Mouse (Mus musculus): Measurements from ENCODE around the gene Ces1f. TPM values are rescaled to one million over a fixed set of nuclear protein-coding genes. Genes with fewer than 3 reads are reported as not detected.

Gene Ces1f
- polyA plus RNA-seq, 1 experiment = not detected

DNA sequence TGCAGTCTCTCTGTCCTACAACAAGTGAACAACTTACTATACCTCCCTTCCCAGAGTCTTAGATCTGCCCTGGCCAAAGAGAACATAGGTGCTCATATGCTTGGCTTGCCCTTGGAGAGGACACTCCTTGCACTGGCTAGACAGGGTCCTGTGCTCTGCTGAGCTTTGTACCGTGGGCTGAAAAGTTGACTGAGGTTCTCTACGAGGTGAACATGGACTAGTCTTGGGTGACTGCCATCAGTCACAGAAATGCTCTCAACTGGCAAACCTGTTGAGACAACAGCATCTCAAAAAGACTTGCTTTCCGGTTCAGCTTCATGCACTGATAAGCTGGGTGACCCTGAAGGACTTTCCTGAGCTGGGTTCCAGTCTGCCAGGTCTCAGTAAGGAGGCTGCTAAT is 57.7 kb downstream of the Ces1f start:
- Histone ChIP-seq H3K36me3 (ENCODE audit: control insufficient read depth, insufficient read depth) (no peaks in the 10 kb centered on the region), H3K79me2 (ENCODE audit: control insufficient read depth, insufficient read depth) (no peaks in the 10 kb centered on the region), H3K27me3 (ENCODE audit: control insufficient read depth, insufficient read depth, insufficient read length) (no peaks in the 10 kb centered on the region), H3ac (ENCODE audit: control insufficient read depth, insufficient read length) (no peak overlapping the region), H3K4me2 (ENCODE audit: low read depth) (no peak overlapping the region), H3K4me3 (no peak overlapping the region)
- TF ChIP-seq POLR2AphosphoS2 (IDR thresholded peaks at IDR 0.05; ENCODE audit: insufficient read length, low read depth) = no peak
- no peak for TF ChIP-seq E2F4 (IDR thresholded peaks at IDR 0.05; ENCODE audit: insufficient read depth)
- no peak for TF ChIP-seq CEBPB (IDR thresholded peaks at IDR 0.05; ENCODE audit: insufficient read depth, poor library complexity, severe bottlenecking)
- no peak for TF ChIP-seq USF1 (IDR thresholded peaks at IDR 0.05; ENCODE audit: low read depth)
- TF ChIP-seq SRF (IDR thresholded peaks at IDR 0.05; ENCODE audit: control insufficient read depth, insufficient read length, low read depth) = no peak
- no peak for TF ChIP-seq MYOG (IDR thresholded peaks at IDR 0.05; ENCODE audit: control insufficient read depth in 1 of 3, insufficient read depth in 1 of 3, insufficient read length in 2 of 3, low read depth in 2 of 3)
- TF ChIP-seq REST (IDR thresholded peaks at IDR 0.05; ENCODE audit: insufficient read depth, insufficient read length) = no peak
- no peak for TF ChIP-seq TCF12 (IDR thresholded peaks at IDR 0.05; ENCODE audit: insufficient read depth, poor library complexity, severe bottlenecking)
- no peak for TF ChIP-seq MAX (IDR thresholded peaks at IDR 0.05; ENCODE audit: low read depth)
- no peak for TF ChIP-seq TCF3 (IDR thresholded peaks at IDR 0.05; ENCODE audit: insufficient read length, low read depth)
- no peak for TF ChIP-seq POLR2A (IDR thresholded peaks at IDR 0.05; ENCODE audit: insufficient read length, low read depth)
- no peak for TF ChIP-seq MYOD1 (IDR thresholded peaks at IDR 0.05; ENCODE audit: control insufficient read depth in 1 of 3, insufficient read length in 2 of 3, low read depth in 2 of 3)

GRCm38 (mm10) chr8:93217867-93218266 is 61.7 kb downstream of the Ces1f start:
- Histone ChIP-seq H3ac (ENCODE audit: control insufficient read depth, insufficient read length) (no peak overlapping the region), H3K4me2 (ENCODE audit: low read depth) (no peak overlapping the region), H3K27me3 (ENCODE audit: control insufficient read depth, insufficient read depth, insufficient read length) (no peaks in the 10 kb centered on the region), H3K36me3 (ENCODE audit: control insufficient read depth, insufficient read depth) (no peaks in the 10 kb centered on the region), H3K79me2 (ENCODE audit: control insufficient read depth, insufficient read depth) (no peaks in the 10 kb centered on the region), H3K4me3 (no peak overlapping the region)
- no peak for TF ChIP-seq USF1 (IDR thresholded peaks at IDR 0.05; ENCODE audit: low read depth)
- TF ChIP-seq POLR2AphosphoS2 (IDR thresholded peaks at IDR 0.05; ENCODE audit: insufficient read length, low read depth) = no peak
- no peak for TF ChIP-seq MYOD1 (IDR thresholded peaks at IDR 0.05; ENCODE audit: control insufficient read depth in 1 of 3, insufficient read length in 2 of 3, low read depth in 2 of 3)
- no peak for TF ChIP-seq TCF12 (IDR thresholded peaks at IDR 0.05; ENCODE audit: insufficient read depth, poor library complexity, severe bottlenecking)
- no peak for TF ChIP-seq E2F4 (IDR thresholded peaks at IDR 0.05; ENCODE audit: insufficient read depth)
- TF ChIP-seq SRF (IDR thresholded peaks at IDR 0.05; ENCODE audit: control insufficient read depth, insufficient read length, low read depth) = no peak

- no peak for TF ChIP-seq POLR2AphosphoS2 (IDR thresholded peaks at IDR 0.05; ENCODE audit: insufficient read length, low read depth)
- TF ChIP-seq TCF3 (IDR thresholded peaks at IDR 0.05; ENCODE audit: insufficient read length, low read depth) = no peak
- TF ChIP-seq USF1 (IDR thresholded peaks at IDR 0.05; ENCODE audit: low read depth) = no peak
- no peak for TF ChIP-seq SRF (IDR thresholded peaks at IDR 0.05; ENCODE audit: control insufficient read depth, insufficient read length, low read depth)
- TF ChIP-seq CEBPB (IDR thresholded peaks at IDR 0.05; ENCODE audit: insufficient read depth, poor library complexity, severe bottlenecking) = no peak
- TF ChIP-seq MAX (IDR thresholded peaks at IDR 0.05; ENCODE audit: low read depth) = no peak
- no peak for TF ChIP-seq TCF12 (IDR thresholded peaks at IDR 0.05; ENCODE audit: insufficient read depth, poor library complexity, severe bottlenecking)
- no peak for TF ChIP-seq E2F4 (IDR thresholded peaks at IDR 0.05; ENCODE audit: insufficient read depth)
- no peak for TF ChIP-seq MYOG (IDR thresholded peaks at IDR 0.05; ENCODE audit: control insufficient read depth in 1 of 3, insufficient read depth in 1 of 3, insufficient read length in 2 of 3, low read depth in 2 of 3)
- no peak for TF ChIP-seq MYOD1 (IDR thresholded peaks at IDR 0.05; ENCODE audit: control insufficient read depth in 1 of 3, insufficient read length in 2 of 3, low read depth in 2 of 3)
- Histone ChIP-seq H3ac (ENCODE audit: control insufficient read depth, insufficient read length) (no peak overlapping the region), H3K4me2 (ENCODE audit: low read depth) (no peak overlapping the region), H3K27me3 (ENCODE audit: control insufficient read depth, insufficient read depth, insufficient read length) (no peaks in the 10 kb centered on the region), H3K4me3 (no peak overlapping the region), H3K79me2 (ENCODE audit: control insufficient read depth, insufficient read depth) (no peaks in the 10 kb centered on the region), H3K36me3 (ENCODE audit: control insufficient read depth, insufficient read depth) (no peaks in the 10 kb centered on the region)
These were observed 62.2 kb downstream of the Ces1f start for GRCm38 (mm10) chr8:93217375-93217774.

DNA sequence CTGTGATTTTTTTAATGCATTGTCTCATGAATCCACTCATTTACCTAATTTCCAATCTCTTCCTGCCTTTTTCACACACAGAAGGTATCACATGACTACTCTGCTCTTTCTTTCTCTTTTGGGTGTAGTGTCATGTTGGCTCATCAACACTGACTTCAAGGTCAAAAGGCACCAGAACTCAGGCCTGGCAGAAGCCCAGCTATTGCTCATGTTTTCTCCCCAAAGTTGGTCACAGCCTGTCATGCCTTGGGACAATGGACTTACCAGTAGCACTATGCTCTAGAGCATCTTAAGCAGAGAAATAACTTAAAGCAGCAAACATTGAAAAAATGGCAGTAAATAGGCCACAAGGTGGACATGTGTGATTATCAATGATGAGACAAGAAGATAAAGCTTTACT is 68.5 kb downstream of the Ces1f start:
- H3K4me2 ChIP-seq (ENCODE audit: low read depth) = no peak overlapping the region
- H3K79me2 ChIP-seq (ENCODE audit: control insufficient read depth, insufficient read depth) = no peaks in the 10 kb centered on the region

More for the DNA sequence above, 68.5 kb downstream of the Ces1f start:
- Histone ChIP-seq H3K36me3 (ENCODE audit: control insufficient read depth, insufficient read depth) (no peaks in the 10 kb centered on the region), H3ac (ENCODE audit: control insufficient read depth, insufficient read length) (no peak overlapping the region), H3K4me3 (no peak overlapping the region), H3K27me3 (ENCODE audit: control insufficient read depth, insufficient read depth, insufficient read length) (no peaks in the 10 kb centered on the region)
- TF ChIP-seq TCF3 (IDR thresholded peaks at IDR 0.05; ENCODE audit: insufficient read length, low read depth) = no peak

Other genes with a start within 250 kb of the Ces1f start
- 0.16 TPM for gene Ces1a, start 231.6 kb downstream of the Ces1f start, polyA plus RNA-seq (2012; fragmentation: generic; extraction: Trizol)
- not detected for gene Ces1b, start 199.7 kb downstream of the Ces1f start, polyA plus RNA-seq (2012; fragmentation: generic; extraction: Trizol)
- not detected for gene Ces1c, start 148.5 kb downstream of the Ces1f start, polyA plus RNA-seq (2012; fragmentation: generic; extraction: Trizol)
- gene Ces1d, start 81.9 kb downstream of the Ces1f start, polyA plus RNA-seq (2012; fragmentation: generic; extraction: Trizol) = not detected
- not detected for gene Ces1e, start 50.1 kb downstream of the Ces1f start, polyA plus RNA-seq (2012; fragmentation: generic; extraction: Trizol)
- not detected for gene Ces1g, start 57.6 kb upstream of the Ces1f start, polyA plus RNA-seq (2012; fragmentation: generic; extraction: Trizol)
- gene Ces1h, start 100.0 kb upstream of the Ces1f start, polyA plus RNA-seq (2012; fragmentation: generic; extraction: Trizol) = not detected